Mouse (Mus musculus) right cerebral cortex, postnatal 10 days (tissue): Measurements from ENCODE around the gene Cep350.

Experiments used
- DNase-seq, 2 experiments: peaks; one replicate each; pipeline ENCODE4 v3.0.0; 2021; ENCODE audit warnings: low spot score in 2 of 2

The Cep350 gene

DNA sequence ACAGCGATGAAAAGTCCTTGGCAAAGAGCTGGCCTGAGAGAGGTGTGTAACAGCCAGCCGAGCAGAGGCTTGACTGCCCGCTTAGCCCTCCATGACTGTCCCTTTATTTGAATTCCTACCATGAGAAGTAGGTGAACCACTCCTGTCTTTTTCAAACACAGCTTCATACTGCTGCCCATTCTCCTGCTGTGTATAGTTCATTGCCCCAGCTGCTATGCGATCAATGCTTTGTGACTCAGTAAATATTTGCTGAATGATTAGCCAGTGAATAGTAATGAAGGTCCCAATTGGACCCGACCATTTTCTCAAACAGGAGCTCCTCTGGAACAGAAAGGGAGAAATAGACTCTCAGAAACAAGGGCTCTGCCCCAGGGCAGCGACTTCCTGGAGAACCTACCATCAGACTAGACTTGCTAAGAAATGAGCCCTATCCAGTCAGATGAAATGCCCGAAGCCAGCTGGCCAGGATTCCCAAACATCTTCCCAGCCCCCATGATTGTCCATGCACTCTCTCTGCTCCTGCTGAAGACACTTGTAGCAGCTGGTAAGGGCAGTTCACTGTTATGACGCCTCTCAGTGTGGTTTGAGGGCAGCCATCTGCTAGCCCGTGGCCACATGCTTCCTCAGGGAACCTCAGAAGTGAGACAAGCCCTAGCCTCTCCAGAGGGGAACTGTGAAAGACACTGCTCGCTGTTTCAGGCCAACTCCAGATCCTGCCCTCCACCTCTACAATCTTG, 163.2 kb downstream of the Cep350 start:
- peak in 1 of 2 experiments; percentile 39 for DNase-seq

DNA sequence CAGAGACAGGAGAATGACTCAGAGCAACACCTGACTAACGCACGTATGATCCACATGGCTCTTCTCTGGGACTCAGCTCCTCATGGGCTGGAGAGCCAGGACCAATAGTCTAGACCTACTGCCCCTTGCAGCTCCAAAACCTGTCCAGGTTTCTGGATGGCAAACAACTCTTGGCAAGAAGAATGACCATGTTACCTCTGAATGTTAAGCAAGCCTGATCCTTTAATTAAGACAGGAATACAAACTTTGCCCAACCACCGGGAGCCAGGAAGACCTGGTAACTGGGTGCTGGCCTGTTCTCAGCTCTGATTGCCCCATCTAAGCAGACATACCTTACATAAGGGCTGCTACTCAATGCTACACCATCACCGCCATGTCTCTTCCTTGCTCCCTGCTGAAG, 164.8 kb downstream of the Cep350 start:
- no peak for DNase-seq

GRCm38 (mm10) chr1:155805607-155806006, 167.4 kb downstream of the Cep350 start:
- DNase-seq = no peak

DNA sequence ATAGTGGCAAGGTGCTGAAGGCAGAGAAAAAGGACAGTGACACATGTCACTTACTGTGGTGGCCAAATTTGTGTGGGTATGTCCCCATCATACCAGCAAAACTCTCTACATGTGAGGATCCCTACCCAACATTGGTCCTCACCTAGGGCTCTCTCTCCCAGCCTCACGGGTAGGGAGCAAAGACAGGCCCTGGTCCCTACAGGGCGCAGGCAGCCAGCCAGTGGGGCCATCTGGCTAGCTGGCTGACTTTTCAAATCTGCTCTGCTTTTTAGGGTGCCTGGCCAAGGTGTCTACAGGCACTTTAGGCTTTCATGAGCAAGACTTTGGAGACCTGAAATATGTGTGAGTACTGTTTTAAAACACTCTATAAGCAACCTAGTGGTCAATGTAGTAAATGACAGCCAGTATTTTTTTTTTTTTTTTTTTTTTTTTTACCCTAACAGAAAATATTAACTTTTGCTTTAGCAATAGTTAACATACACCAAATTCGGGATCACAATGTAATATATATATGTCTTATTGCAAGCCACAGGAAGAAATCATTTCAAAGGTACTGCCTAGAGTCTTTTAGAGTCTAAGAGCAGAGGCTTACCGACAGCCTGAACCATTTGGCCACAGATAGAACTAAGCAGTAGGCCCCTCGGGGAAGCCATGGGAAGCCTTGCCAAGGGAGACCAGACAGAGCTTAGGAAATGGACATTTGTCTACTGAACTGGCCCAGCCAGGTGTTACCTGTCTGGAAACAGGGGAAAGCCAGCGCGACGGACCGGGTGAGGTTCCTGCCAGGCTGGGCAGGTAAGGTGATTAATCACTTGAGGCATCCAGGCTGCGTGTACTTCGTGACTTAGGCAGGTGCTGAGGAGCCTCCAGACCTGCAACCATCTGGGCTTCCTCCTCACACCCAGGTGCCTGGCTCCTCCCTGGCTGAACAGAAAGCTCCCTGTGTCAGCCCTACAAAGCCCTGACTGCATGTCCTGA, 171.8 kb downstream of the Cep350 start:
- no peak for DNase-seq

DNA sequence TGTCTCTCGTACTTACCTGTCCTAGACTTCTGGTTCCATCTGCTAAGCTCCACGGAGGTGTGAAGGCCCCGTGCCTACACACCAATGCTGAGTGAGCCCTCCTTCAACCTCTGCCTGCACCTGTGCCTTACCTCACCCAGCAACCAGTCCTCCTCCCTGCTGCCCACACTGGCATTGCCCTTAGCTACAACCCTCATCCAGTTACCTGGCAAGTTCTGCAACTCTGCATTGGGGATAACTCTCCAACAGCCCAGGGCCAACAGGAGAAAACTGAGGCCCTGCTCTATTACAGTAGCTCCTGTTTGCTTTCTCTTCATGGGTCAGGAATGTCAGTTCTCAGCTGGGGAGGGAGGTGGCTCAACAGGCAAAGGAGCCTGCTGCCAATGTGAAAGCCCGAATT, 175.1 kb downstream of the Cep350 start:
- DNase-seq = no peak

DNA sequence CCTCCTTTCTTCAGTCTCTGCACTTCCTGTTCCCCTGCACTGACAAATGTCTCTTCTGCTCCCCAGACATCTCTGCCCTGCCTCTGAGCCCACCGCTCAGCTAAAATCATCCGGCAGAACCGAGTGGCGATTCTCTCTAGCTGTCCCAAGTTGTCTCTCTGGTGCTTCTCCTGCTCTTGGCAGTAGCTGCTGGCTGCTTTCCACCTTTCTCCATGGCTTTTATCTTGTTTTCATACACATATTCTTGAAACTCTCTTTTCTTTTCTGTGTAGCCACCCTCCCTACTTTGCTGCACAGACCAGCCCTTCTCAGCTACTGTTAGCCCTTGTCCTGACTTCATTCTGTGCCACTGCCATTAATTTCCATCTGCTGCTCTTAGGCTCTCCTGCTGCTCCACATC, 175.6 kb downstream of the Cep350 start:
- no peak for DNase-seq

- no peak for DNase-seq
These were observed 176.2 kb downstream of the Cep350 start for GRCm38 (mm10) chr1:155796757-155797405.

- peak in 1 of 2 experiments; percentile 40 for DNase-seq
These were observed 177.2 kb downstream of the Cep350 start for GRCm38 (mm10) chr1:155795791-155796233.
